Mouse (Mus musculus) intestine, postnatal 0 days (tissue): ENCODE measurements around the gene Olfr39. TPM values are rescaled to one million over a fixed set of nuclear protein-coding genes. Genes with fewer than 3 reads are reported as not detected.
"Not testable (repeated sequence)": the region's sequence is repeated elsewhere in the genome, so short reads cannot be mapped to it uniquely, and the experiment has no call there.

ENCODE experiments used
- ATAC-seq: fragments of 200-750 bp; cut with Nextera tagmentation; 2 replicates; pipeline ENCODE4 v1.8.0; 2017; ENCODE audit warnings: mild to moderate bottlenecking, moderate TSS enrichment, moderate library complexity
- H3K27ac ChIP-seq: fragments of 300-500 bp; sonication (generic); 2 replicates; pipeline ENCODE4 v1.5.1; 2014; ENCODE audit warnings: mild to moderate bottlenecking, low read depth, low read length, moderate library complexity
- H3K27me3 ChIP-seq: fragments of 300-500 bp; sonication (generic); replicated peaks from 2 replicates; pipeline ENCODE4 v1.6.1; 2014; ENCODE audit warnings: low read length, mixed read lengths; ENCODE audit not compliant: control insufficient read depth, insufficient read depth
- H3K36me3 ChIP-seq: fragments of 300-500 bp; sonication (generic); 2 replicates; pipeline ENCODE4 v1.6.1; 2014; ENCODE audit warnings: mild to moderate bottlenecking, moderate library complexity; ENCODE audit not compliant: control insufficient read depth, insufficient read depth
- H3K4me1 ChIP-seq: fragments of 300-500 bp; sonication (generic); replicated peaks from 2 replicates; pipeline ENCODE4 v1.6.1; 2014; ENCODE audit warnings: antibody characterized with exemption, low read length, mixed read lengths; ENCODE audit not compliant: control insufficient read depth, insufficient read depth
- H3K4me2 ChIP-seq: fragments of 300-500 bp; sonication (generic); replicated peaks from 2 replicates; pipeline ENCODE4 v1.6.1; 2014; ENCODE audit warnings: low read depth, mild to moderate bottlenecking, moderate library complexity
- H3K4me3 ChIP-seq: fragments of 300-500 bp; sonication (generic); 2 replicates; pipeline ENCODE4 v1.5.1; 2014; ENCODE audit warnings: low read depth, low read length
- H3K9ac ChIP-seq: fragments of 300-500 bp; sonication (generic); 2 replicates; pipeline ENCODE4 v1.6.1; 2014; ENCODE audit warnings: mild to moderate bottlenecking, low read depth, low read length
- H3K9me3 ChIP-seq: fragments of 300-500 bp; sonication (generic); 2 replicates; pipeline ENCODE4 v1.6.1; 2016; ENCODE audit warnings: mixed run types; ENCODE audit not compliant: control insufficient read depth
- CTCF ChIP-seq: sonication (generic); IDR thresholded peaks from 2 replicates; pipeline ENCODE4 v1.5.1; 2016; ENCODE audit warnings: low read depth, mild to moderate bottlenecking, control low read depth, antibody characterized with exemption, moderate library complexity
- WGBS: fragments of 180-500 bp; shearing (Covaris S2); extraction: QIAGEN DNeasy Blood & Tissue Kit; methylation state at CpG from one replicate; pipeline ENCODE4 v1.1.7; 2014; 5-methylcytosine and 5-hydroxymethylcytosine counted together
- polyA plus RNA-seq: library from polyadenylated mRNA; unstranded; fragments of >200 nt; fragmentation: Nextera tagmentation; extraction: Ambion mirVana; gene quantifications from 2 replicates; pipeline ENCODE4 v1.2.1, GENCODE M21; 2015

Gene Olfr39
- not detected in 2 replicates for polyA plus RNA-seq

- Histone ChIP-seq H3K9ac (no peak within 1 kb of the TSS), H3K9me3 (no peaks in the 10 kb centered on the region), H3K4me1 (no peaks in the 10 kb centered on the region), H3K4me3 (no peak within 1 kb of the TSS), H3K27me3 (no peaks in the 10 kb centered on the region), H3K27ac (no peak within 1 kb of the TSS), H3K36me3 (no peaks in the 10 kb centered on the region), H3K4me2 (no peak within 1 kb of the TSS)
- no peak for TF ChIP-seq CTCF
- 86% methylated on average over 1 of the region's 1 CpGs for WGBS
- no peak for ATAC-seq
These were observed at the start of gene Olfr39 for GRCm38 (mm10) chr9:20282051-20282450. Olfr39 (plus strand) TSS chr9:20282351.

GRCm38 (mm10) chr9:20236819-20237218 is 45.3 kb upstream of the Olfr39 start, which contains the start of gene Olfr872:
Olfr872 (plus strand) TSS chr9:20237119.
- H3K9me3 ChIP-seq: no peaks in the 10 kb centered on the region
- ATAC-seq: no peak
- no peak within 1 kb of the TSS for H3K4me3 ChIP-seq
- H3K9ac ChIP-seq: no peak within 1 kb of the TSS
- TF ChIP-seq CTCF: no peak
- no peaks in the 10 kb centered on the region for H3K4me1 ChIP-seq
- no peak within 1 kb of the TSS for H3K4me2 ChIP-seq
- H3K27me3 ChIP-seq: no peaks in the 10 kb centered on the region
- H3K36me3 ChIP-seq: no peaks in the 10 kb centered on the region
- no peak within 1 kb of the TSS for H3K27ac ChIP-seq

- H3K27ac ChIP-seq: no peak overlapping the region
- no peaks in the 10 kb centered on the region for H3K4me1 ChIP-seq
- H3K4me2 ChIP-seq: no peak overlapping the region
- H3K27me3 ChIP-seq: no peaks in the 10 kb centered on the region
- no peaks in the 10 kb centered on the region for H3K9me3 ChIP-seq
- H3K4me3 ChIP-seq: no peak overlapping the region
- no peak overlapping the region for H3K9ac ChIP-seq
- no peak for TF ChIP-seq CTCF
- no peak for ATAC-seq
- 80% methylated on average over 2 of the region's 2 CpGs for WGBS
- H3K36me3 ChIP-seq: no peaks in the 10 kb centered on the region
These were observed 44.8 kb upstream of the Olfr39 start for GRCm38 (mm10) chr9:20237378-20237777.

DNA sequence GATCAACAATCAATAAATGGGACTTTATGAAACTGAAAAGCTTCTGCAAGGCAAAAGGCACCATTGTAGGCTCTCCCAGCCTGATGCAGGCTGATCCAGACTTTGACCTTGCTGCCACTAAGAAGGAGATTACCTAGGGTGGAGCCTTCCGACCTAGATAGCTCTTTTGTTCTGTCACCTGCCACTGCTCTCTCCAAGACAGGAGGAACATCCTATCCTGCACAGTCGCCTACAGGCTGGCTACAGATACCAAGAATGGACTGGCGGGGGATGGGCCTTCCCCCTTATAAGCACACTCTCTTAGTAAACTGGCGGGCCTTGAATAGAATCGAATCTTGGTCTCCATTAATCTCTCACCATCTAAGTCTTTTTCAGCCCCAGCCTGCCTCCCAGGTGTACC is 13.4 kb downstream of the Olfr39 start:
- H3K9me3 ChIP-seq, H3K4me3 ChIP-seq, H3K9ac ChIP-seq, H3K36me3 ChIP-seq, H3K27me3 ChIP-seq, H3K4me1 ChIP-seq, H3K27ac ChIP-seq, ATAC-seq, H3K4me2 ChIP-seq: not testable (repeated sequence)
- 73% methylated on average over 5 of the region's 5 CpGs for WGBS

GRCm38 (mm10) chr9:20298232-20298631 is 16.1 kb downstream of the Olfr39 start, which contains the start of gene Olfr873:
Olfr873 (plus strand) TSS chr9:20298532.
- Histone ChIP-seq H3K4me2 (no peak within 1 kb of the TSS), H3K27ac (no peak within 1 kb of the TSS), H3K9me3 (no peaks in the 10 kb centered on the region), H3K27me3 (no peaks in the 10 kb centered on the region), H3K4me1 (no peaks in the 10 kb centered on the region), H3K4me3 (no peak within 1 kb of the TSS), H3K36me3 (no peaks in the 10 kb centered on the region), H3K9ac (no peak within 1 kb of the TSS)
- no peak for TF ChIP-seq CTCF
- WGBS: 79% methylated on average over 1 of the region's 1 CpGs
- ATAC-seq: no peak

- Histone ChIP-seq H3K27me3 (no peaks in the 10 kb centered on the region), H3K27ac (no peak within 1 kb of the TSS)
These were observed 53.8 kb downstream of the Olfr39 start, which contains the start of gene Olfr18 for GRCm38 (mm10) chr9:20335994-20336393. Olfr18 (minus strand) TSS chr9:20336094.

More at GRCm38 (mm10) chr9:20335994-20336393, 53.8 kb downstream of the Olfr39 start, which contains the start of gene Olfr18:
- H3K9ac ChIP-seq: no peak within 1 kb of the TSS
- ATAC-seq: no peak
- H3K36me3 ChIP-seq: no peaks in the 10 kb centered on the region
- no peak within 1 kb of the TSS for H3K4me3 ChIP-seq
- TF ChIP-seq CTCF: no peak
- H3K9me3 ChIP-seq: no peaks in the 10 kb centered on the region
- H3K4me2 ChIP-seq: no peak within 1 kb of the TSS
- H3K4me1 ChIP-seq: no peaks in the 10 kb centered on the region

Other genes starting within 250 kb of the Olfr39 start
- not detected in 2 replicates for gene Olfr867, start 224.8 kb upstream of the Olfr39 start, polyA plus RNA-seq
- gene Olfr868, start 183.7 kb upstream of the Olfr39 start, polyA plus RNA-seq: not detected in 2 replicates
- not detected in 2 replicates for gene Olfr869, start 153.3 kb upstream of the Olfr39 start, polyA plus RNA-seq
- gene Olfr870, start 108.3 kb upstream of the Olfr39 start, polyA plus RNA-seq: not detected in 2 replicates
- not detected in 2 replicates for gene Olfr871, start 70.1 kb upstream of the Olfr39 start, polyA plus RNA-seq
- not detected in 2 replicates for gene Olfr872, start 45.2 kb upstream of the Olfr39 start, polyA plus RNA-seq
- not detected in 2 replicates for gene Olfr873, start 16.2 kb downstream of the Olfr39 start, polyA plus RNA-seq
- gene Olfr18, start 53.7 kb downstream of the Olfr39 start, polyA plus RNA-seq: not detected in 2 replicates
- 30.2 and 31.3 TPM in 2 replicates for gene Zfp560, start 102.8 kb downstream of the Olfr39 start, polyA plus RNA-seq
- 5.3 and 5.6 TPM in 2 replicates for gene Zfp26, start 177.8 kb downstream of the Olfr39 start, polyA plus RNA-seq
- 8.5 and 9.4 TPM in 2 replicates for gene Zfp426, start 210.4 kb downstream of the Olfr39 start, polyA plus RNA-seq
- gene Zfp266, start 239.1 kb downstream of the Olfr39 start, polyA plus RNA-seq: 17.5 and 22.1 TPM in 2 replicates